Mouse (Mus musculus) megakaryocyte progenitor cell, adult 5-6 weeks (primary cell): Measurements from ENCODE around the gene Lum. TPM values are rescaled to one million over a fixed set of nuclear protein-coding genes. Genes with fewer than 3 reads are reported as not detected.

ENCODE experiments used
- ATAC-seq: replicated peaks from 2 replicates; pipeline ENCODE4 v1.8.0; 2016; ENCODE audit warnings: mild to moderate bottlenecking, moderate TSS enrichment, inconsistent platforms; ENCODE audit not compliant: poor library complexity
- total RNA-seq, 2 experiments: library from RNA; stranded (forward) in 1 of 2; stranded (reverse) in 1 of 2; fragments of 157-497, 149-512 nt in 1 of 2; fragments of 200-1000 nt in 1 of 2; gene quantifications; 2 replicates each; pipeline versions ENCODE4 v1.2.3 to v1.2.4; 2015 to 2017

Lum gene
- 0.54 TPM in 1 of 2 replicates, not detected in the other for total RNA-seq (2015)
- not detected in 2 replicates for total RNA-seq (2017)

GRCm38 (mm10) chr10:97564957-97565856 is at the start of gene Lum:
Lum (plus strand) TSS chr10:97565128.
- no peak for ATAC-seq

GRCm38 (mm10) chr10:97523366-97523765 is 41.6 kb upstream of the Lum start:
- no peak for ATAC-seq

- no peak for ATAC-seq
Observed at GRCm38 (mm10) chr10:97535697-97536096, 29.2 kb upstream of the Lum start.

- ATAC-seq, result no peak
Observed at GRCm38 (mm10) chr10:97536921-97537320, 28.0 kb upstream of the Lum start.

- no peak for ATAC-seq
Observed at GRCm38 (mm10) chr10:97538202-97538601, 26.7 kb upstream of the Lum start.

GRCm38 (mm10) chr10:97547740-97548139 is 17.2 kb upstream of the Lum start:
- no peak for ATAC-seq

- ATAC-seq, result no peak
Observed at GRCm38 (mm10) chr10:97567489-97568135, 2.7 kb downstream of the Lum start.

GRCm38 (mm10) chr10:97582543-97583231 is 17.8 kb downstream of the Lum start:
- ATAC-seq, result no peak

GRCm38 (mm10) chr10:97584176-97584575 is 19.2 kb downstream of the Lum start:
- ATAC-seq, result no peak

- no peak for ATAC-seq
Observed at GRCm38 (mm10) chr10:97587159-97587558, 22.2 kb downstream of the Lum start.

GRCm38 (mm10) chr10:97589574-97589973 is 24.6 kb downstream of the Lum start:
- ATAC-seq, result no peak

GRCm38 (mm10) chr10:97591036-97591435 is 26.1 kb downstream of the Lum start:
- no peak for ATAC-seq

GRCm38 (mm10) chr10:97591685-97592084 is 26.8 kb downstream of the Lum start:
- ATAC-seq, result no peak

GRCm38 (mm10) chr10:97595680-97596079 is 30.8 kb downstream of the Lum start:
- no peak for ATAC-seq

GRCm38 (mm10) chr10:97601744-97602143 is 36.8 kb downstream of the Lum start:
- ATAC-seq, result no peak

GRCm38 (mm10) chr10:97603256-97603655 is 38.3 kb downstream of the Lum start:
- ATAC-seq, result no peak

GRCm38 (mm10) chr10:97606579-97606978 is 41.7 kb downstream of the Lum start, which contains the start of gene Kera:
Kera (plus strand) TSS chr10:97606879.
- ATAC-seq, result no peak
